Mouse (Mus musculus): ENCODE results near the gene Rbm15b. TPM values are rescaled to one million over a fixed set of nuclear protein-coding genes. Genes with fewer than 3 reads are reported as not detected.

Gene Rbm15b
- total RNA-seq (2015; ENCODE audit: low replicate concordance) (18.4 TPM in 2 replicates), total RNA-seq (2017; ENCODE audit: low replicate concordance) (18.2 and 21.9 TPM in 2 replicates)

DNA sequence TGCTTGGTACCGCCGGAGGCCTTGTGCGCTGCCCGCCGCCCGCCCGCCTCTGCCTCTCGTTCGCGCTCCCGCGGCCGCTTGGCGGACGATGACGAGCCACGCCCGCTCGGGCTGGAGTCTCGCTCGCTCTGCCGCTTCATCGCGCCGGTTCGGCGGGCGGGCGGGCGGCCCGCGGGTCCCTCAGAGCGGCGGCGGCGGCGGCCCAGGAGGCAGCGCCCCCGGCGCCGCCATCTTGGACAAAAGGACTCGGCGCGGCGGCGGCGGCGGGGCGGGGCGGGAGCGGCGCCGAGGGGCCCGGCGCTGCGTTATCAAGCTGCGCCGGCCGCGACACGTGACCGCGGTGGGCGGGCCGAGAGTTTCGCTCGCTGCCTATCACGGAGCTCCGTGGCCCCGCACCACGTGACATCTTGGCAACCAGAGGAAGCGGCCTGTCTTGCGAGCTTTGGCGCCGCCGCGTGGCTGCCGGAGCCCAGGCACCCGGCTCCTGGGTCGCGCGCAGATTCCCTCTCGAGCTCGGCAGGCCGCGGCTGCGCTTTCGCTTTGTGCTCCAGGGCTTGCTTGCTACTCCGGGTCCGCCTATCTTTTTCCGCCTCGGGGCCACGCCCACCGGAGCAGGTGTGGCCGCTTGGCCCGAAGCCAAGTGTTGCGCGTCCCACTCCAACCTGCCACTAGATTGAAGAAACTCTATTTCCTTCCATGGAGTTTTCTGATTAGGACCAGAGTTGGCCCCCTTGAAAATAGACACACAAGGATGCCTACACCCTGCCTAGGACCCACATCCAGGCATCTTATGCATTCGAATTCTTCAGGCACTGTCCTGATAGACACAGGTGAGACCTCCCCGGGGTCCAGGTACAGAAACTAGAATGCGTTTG, at the start of gene Rbm15b:
TSS of gene Rbm15b (minus strand) at position 601 of the 875 bp plus-strand sequence.
- peak; percentile 77 for ATAC-seq (replicated peaks; ENCODE audit: low FRiP score, poor library complexity, severe bottlenecking)

GRCm38 (mm10) chr9:106934998-106935397, 47.8 kb upstream of the Rbm15b start:
- ATAC-seq (replicated peaks; ENCODE audit: low FRiP score, poor library complexity, severe bottlenecking): no peak

- no peak for ATAC-seq (replicated peaks; ENCODE audit: low FRiP score, poor library complexity, severe bottlenecking)
Observed at GRCm38 (mm10) chr9:106914878-106915277, 27.6 kb upstream of the Rbm15b start.

DNA sequence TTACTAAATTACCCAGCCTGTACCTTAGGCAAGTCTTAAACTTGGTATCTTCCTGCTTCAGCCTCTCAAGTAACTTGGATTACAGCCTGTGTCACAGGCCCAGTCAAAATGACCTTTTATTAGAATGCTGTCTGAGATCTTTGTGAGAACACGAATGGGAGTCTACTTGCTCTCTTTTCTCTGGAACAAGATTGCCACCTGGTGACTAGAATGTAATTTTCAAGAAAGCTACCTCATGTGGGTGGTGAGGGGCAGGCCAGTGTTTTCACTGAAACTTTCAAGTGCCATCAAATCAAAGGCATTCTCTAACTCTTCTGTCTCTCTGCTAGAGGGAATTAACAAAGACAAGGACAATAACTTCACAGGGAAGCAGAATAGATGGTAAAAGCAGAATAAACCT, 26.5 kb upstream of the Rbm15b start:
- ATAC-seq (replicated peaks; ENCODE audit: low FRiP score, poor library complexity, severe bottlenecking): no peak

- no peak for ATAC-seq (replicated peaks; ENCODE audit: low FRiP score, poor library complexity, severe bottlenecking)
Observed at GRCm38 (mm10) chr9:106911624-106912023, 24.4 kb upstream of the Rbm15b start.

- no peak for ATAC-seq (replicated peaks; ENCODE audit: low FRiP score, poor library complexity, severe bottlenecking)
Observed at GRCm38 (mm10) chr9:106908715-106909114, 21.5 kb upstream of the Rbm15b start.

DNA sequence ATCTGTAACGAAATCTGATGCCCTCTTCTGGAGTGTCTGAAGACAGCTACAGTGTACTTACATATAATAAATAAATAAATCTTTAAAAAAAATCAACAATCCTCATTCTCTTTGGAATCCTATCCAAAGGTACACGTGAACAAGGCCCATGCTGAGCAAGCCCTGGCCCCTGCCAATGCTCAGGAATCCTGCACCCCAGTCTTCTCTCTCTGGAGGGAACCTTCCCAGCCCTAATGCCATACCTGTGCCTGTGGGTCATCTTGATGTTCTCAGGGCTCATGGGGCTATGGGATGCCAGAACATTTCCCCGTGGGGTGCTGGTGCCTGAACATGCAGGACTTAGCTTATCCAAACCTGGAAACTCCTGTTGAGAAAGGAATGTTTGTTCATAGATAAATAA, 20.9 kb upstream of the Rbm15b start:
- ATAC-seq (replicated peaks; ENCODE audit: low FRiP score, poor library complexity, severe bottlenecking): no peak

GRCm38 (mm10) chr9:106906597-106906996, 19.4 kb upstream of the Rbm15b start:
- no peak for ATAC-seq (replicated peaks; ENCODE audit: low FRiP score, poor library complexity, severe bottlenecking)

- no peak for ATAC-seq (replicated peaks; ENCODE audit: low FRiP score, poor library complexity, severe bottlenecking)
Observed at GRCm38 (mm10) chr9:106903791-106904134, 16.5 kb upstream of the Rbm15b start.

GRCm38 (mm10) chr9:106903099-106903790, 16.0 kb upstream of the Rbm15b start:
- no peak for ATAC-seq (replicated peaks; ENCODE audit: low FRiP score, poor library complexity, severe bottlenecking)

- ATAC-seq (replicated peaks; ENCODE audit: low FRiP score, poor library complexity, severe bottlenecking): no peak
Observed at GRCm38 (mm10) chr9:106901596-106901995, 14.4 kb upstream of the Rbm15b start.

- no peak for ATAC-seq (replicated peaks; ENCODE audit: low FRiP score, poor library complexity, severe bottlenecking)
Observed at GRCm38 (mm10) chr9:106898901-106899300, 11.7 kb upstream of the Rbm15b start.

GRCm38 (mm10) chr9:106893327-106893726, 6.1 kb upstream of the Rbm15b start:
- no peak for ATAC-seq (replicated peaks; ENCODE audit: low FRiP score, poor library complexity, severe bottlenecking)

DNA sequence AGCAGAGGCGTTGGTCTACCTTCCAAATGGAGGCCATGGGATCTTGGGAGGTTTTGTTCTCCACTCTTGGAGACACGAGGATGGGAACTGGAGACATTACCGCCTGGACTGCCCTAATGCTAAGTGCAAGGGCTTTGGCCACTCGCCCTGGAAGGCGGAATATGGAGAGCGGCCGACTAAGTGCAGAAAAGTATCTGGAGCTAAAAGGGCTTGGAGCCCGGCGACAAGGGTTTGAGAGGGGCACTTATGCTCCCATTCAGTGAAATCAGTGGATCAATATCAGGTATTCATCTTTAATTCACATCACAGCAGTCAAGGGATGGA, 5.3 kb upstream of the Rbm15b start:
- peak; percentile 22 for ATAC-seq (replicated peaks; ENCODE audit: low FRiP score, poor library complexity, severe bottlenecking)

DNA sequence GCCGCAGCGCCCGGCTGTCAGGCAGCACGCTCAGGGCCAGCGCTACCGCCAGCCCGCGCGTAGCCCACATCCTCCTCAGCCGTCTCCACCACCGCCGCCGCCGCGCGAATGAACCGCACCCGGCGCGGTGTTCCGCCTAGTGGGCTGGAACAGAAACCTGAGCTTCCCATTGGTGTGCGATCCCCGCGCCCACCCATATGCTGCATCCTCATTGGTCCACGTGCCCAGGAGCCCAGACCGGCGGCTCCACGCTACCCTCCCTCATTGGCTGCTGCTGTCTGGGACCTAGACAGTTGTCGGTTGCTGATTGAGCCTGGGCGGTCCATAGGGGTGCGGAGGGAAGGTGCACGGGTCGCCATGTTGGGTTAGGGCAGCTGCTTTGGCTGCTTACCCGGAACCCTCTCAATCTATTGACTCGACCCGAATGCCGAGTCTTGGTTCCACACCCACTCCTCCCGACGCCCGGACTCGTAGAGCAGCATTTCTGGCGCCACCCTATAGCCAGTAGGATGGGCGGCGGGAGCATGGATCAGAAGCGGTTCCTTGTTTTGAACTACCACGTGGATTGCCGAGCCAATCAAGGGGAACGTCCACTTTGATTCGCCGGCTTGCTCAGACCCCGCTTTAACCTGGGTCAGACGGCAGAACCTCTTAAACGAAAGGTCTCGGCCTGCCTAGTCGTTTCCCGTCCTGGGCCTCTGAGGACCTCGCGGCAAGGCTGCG, 4.8 kb upstream of the Rbm15b start, which contains the start of gene Manf:
TSS of gene Manf (minus strand) at position 151 of the 723 bp plus-strand sequence.
- ATAC-seq (replicated peaks; ENCODE audit: low FRiP score, poor library complexity, severe bottlenecking): peak; percentile 86

GRCm38 (mm10) chr9:106891341-106891741, 4.1 kb upstream of the Rbm15b start:
- ATAC-seq (replicated peaks; ENCODE audit: low FRiP score, poor library complexity, severe bottlenecking): no peak

DNA sequence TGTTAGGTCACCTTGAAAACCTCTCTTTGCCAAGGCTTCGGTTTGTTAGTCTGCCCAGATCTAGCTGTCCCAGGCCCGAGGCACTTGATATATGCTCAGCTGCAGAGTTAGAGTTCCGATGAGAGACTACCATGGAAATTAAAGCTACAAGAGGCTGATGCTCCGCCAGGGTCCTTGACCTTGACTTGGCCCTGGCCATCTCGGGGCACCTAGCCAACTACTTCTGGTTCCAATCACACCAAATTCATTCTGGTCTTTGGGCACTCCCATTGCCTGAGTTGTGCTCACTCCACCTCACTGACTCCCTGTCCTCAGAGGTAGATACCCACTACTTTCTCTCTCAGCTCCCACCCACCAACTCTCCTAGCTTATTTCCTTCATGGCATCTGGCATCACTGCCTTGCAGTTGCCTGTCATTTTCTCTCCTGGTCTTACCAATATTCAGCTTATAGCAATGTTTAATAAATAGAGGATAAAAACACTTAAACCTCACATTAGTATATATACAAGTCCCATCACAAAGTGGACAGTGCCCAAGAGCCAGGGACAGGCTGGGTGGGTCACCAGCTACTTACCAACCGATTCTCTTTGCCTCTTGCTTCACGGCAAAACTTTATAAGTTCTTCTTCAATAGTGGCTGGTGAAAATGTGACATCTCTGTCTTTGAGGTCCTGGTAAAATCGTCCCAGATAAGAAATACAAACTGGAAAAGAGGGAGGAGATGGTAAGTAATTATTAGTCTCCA, 3.4 kb upstream of the Rbm15b start:
- no peak for ATAC-seq (replicated peaks; ENCODE audit: low FRiP score, poor library complexity, severe bottlenecking)

DNA sequence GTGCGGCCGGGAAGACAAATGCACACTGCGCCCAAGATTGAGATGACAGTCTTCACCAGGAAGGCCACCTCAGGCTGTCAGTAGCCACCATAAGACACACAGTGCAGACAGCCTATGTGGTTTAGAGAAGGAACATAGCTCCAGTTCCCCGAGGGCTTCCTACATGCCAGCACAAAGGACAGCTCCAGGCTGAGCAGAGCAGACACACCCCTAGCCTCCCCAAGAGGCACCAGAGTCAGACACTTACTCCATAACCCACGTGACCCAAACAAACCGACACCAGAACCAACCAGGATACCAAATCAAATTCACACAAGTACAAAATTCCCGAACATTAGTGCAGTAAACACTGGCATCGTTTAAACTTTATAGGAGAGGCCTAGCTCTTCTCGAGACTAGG, 2.1 kb upstream of the Rbm15b start:
- ATAC-seq (replicated peaks; ENCODE audit: low FRiP score, poor library complexity, severe bottlenecking): no peak

DNA sequence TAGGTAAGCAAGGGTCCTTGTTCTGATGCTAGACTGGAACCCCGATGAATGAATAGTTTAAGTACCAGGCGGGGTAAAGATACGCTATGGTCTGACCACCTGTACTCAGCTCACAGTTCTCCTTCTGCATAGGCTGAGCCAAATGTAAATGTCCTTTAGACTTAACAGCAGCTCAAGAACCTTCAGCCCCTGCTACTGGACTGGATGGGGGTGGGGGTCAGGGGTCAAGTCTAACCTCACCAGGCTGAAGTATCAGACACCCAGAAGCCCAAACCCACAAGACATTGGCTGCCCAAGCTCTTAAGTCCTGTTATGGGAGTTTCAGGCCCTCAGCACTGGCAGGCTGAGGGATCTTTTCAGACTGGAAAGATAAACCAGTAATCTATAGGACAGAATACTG, 1.1 kb upstream of the Rbm15b start:
- ATAC-seq (replicated peaks; ENCODE audit: low FRiP score, poor library complexity, severe bottlenecking): no peak
